Mouse (Mus musculus): ENCODE data around the gene Nabp2.

GRCm38 (mm10) chr10:128374393-128374792, 36.9 kb downstream of the Nabp2 start:
- TF ChIP-seq MAFK (IDR thresholded peaks at IDR 0.05; ENCODE audit: insufficient read depth, low read depth, low read length): no peak
- TF ChIP-seq CHD2 (IDR thresholded peaks at IDR 0.05; ENCODE audit: low read depth, low read length): no peak
